Mouse (Mus musculus): Measurements from ENCODE around the gene Tnfrsf1b. TPM values are rescaled to one million over a fixed set of nuclear protein-coding genes. Genes with fewer than 3 reads are reported as not detected.

Tnfrsf1b gene
- polyA plus RNA-seq, 1 experiment: 15.1 TPM

DNA sequence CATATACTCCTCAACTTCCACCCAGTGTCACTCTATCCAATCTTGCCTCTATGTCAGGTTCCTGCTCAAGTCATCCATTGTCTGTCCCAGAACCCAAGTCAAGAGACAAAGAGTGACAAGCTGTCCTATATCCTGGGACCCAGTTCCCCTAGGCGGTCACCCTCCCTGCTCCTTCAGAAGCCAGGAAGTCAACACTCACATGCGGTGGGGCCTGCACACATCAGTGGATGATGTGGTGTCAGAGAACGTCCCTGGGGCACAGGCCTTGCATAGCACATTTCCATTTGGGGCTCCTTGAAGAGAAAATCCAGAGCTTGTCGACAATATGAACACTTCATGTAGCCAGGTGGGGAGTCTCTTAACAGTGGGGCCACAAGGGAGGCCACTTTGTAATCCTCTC is 22.1 kb downstream of the Tnfrsf1b start:
- WGBS: 95% methylated on average over 4 of the region's 4 CpGs
- DNase-seq (ENCODE audit: low read depth, low spot score): no peak

DNA sequence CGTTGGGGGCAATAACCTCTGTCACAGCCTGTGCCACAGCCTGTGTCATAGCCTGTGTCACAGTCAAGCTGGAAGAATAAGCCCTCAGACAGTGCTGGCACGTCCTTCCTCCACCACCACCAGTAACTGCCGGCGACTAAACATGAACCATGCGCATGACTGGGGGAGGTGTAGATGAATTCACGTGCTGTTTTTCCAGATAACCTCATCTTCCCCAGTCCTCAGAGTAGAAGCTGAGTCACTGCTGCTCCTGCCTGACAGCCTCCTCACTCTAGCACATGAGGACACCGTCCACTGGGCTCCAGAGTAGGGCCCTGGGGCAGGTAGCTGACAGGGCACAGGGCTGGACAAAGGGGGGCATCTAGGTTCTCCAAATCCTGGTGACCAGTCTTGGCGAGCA is 24.6 kb downstream of the Tnfrsf1b start:
- WGBS: 76% methylated on average over 8 of the region's 8 CpGs
- no peak for DNase-seq (ENCODE audit: low read depth, low spot score)

DNA sequence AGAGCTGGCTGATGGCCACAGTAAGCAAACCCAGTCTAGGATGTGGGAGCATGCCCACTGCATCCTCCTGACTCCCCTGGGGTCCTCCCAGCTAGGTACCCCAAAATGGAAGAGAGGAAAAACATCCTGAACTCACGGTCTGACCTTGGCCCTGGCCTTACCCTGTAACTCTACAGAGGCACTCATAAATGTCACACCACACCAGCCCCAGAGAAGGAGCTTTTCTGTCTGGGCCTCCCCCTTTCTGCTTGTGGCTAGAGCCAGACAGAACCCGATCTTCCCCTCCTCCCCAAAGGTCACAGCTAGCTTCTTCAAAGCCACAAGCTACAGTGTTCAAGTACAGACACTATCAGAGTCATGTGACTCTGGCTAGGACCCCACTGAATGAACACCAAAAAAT is 25.3 kb downstream of the Tnfrsf1b start:
- WGBS: 60% methylated on average over 2 of the region's 2 CpGs

DNA sequence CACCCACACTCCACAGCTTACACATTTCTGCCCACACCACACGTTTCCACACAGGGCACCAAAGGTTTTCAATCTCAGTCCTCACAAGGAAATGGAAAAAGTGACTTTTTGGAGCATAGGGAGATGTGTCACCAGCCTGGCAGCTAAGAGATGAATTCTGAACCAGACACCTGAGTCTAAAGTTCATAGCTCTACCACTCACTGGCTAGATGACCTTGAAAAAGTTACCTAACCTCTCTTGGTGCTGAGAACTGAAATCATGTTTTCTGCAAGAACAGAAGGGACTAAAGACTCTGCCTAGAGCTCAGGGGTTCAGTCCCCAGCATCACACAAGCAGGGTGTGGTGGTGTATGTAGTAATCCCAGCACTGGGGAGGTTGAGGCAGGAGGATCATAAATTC is 26.7 kb downstream of the Tnfrsf1b start:
- DNase-seq (ENCODE audit: low read depth, low spot score): no peak
- WGBS: 92% methylated on average over 1 of the region's 1 CpGs

More for the DNA sequence above, 25.3 kb downstream of the Tnfrsf1b start:
- DNase-seq (ENCODE audit: low read depth, low spot score): no peak

DNA sequence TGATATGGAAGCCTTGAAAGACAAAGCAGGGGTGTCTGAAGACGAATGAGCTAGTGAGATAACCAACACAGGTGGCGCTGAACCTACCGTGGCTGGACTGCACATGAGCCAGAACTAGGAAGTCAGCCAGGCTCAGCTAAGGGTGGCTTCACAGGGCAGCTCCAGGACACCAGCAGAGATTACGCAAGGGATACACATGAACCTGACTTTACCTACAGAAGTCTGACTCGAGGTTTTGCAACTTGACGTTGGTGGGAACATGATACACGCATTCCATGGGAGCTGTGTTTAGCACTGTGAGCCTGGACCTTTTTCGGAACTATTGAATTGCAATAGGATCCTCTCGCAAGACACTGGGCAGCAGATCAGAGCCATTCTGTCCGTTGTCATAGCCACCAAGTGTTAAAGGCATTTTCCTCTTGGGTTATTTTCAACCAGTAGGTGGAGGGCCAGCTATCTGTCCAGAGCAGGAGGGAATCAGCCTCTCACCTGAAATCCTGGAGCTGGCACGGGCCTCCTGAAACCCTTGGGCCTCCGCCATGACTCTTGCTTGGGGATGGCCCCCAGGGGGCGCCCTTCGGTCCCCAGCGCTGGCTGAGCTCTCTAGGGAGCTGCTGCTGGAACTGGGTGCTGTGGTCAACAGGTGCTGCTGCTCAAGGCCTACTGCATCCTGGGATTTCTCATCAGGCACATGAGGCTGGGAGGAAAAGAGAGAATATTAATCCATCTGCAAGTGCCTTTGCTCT is 27.3 kb downstream of the Tnfrsf1b start:
- WGBS: 66% methylated on average over 15 of the region's 15 CpGs
- no peak for DNase-seq (ENCODE audit: low read depth, low spot score)

DNA sequence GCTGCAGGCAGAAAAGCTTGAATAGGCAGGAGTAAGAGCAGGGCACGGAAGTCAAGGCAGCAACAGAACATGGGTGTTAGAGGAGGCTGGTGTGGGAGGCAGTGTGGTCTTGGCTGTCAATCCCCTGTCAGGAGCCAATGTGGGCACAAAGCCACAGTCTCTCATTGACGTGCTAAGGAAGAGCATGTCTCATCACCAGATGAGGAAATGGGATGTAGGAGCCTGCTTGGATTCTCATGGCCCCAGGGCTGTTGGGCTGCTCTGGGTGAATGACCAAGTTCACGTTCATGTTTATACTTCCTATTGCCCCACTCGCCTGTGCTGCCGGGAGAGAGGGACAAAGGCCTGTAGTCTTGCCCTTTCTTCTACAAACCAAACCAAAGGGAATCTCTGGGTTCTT is 28.8 kb downstream of the Tnfrsf1b start:
- DNase-seq (ENCODE audit: low read depth, low spot score): no peak
- WGBS: 80% methylated on average over 5 of the region's 5 CpGs

DNA sequence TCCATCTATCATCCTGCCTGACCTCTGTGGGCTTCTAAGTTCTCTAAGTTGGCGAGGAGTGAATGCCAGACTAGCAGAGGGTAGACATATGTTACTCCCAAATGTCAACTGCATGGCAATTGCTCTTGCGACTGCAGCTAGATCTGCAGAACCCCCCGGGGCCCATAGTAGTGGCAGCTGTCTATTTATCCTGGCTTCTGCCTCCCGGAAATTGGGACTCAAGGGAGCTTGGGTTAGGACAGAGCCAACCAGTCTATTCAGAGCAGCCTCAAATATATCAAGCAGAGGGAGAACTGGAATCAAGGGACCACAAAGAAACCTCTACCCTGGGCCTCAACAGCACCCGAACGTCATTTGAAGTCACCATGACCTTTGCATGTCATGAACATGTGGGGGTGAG is 29.6 kb downstream of the Tnfrsf1b start:
- WGBS: 80% methylated on average over 6 of the region's 6 CpGs
- no peak for DNase-seq (ENCODE audit: low read depth, low spot score)

DNA sequence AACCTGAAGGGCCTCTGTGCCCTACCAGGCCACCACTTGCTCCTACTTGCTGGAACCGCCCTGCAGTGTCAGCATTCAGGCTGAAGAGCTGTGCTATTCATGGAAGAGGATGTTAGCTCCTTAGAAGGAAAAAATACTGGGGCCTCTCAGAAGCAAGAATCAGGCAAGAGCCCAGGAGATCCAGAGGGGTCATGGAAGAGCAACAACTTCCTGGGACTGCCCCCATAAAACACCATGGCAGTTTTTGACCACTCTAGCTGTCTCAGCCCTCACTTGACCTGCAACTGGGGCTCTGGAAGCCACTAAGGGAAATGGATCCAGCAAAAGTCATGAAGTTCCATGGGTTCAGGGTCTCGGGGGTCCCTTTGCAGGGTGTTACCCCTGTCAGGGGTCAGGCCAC is 31.3 kb downstream of the Tnfrsf1b start:
- DNase-seq (ENCODE audit: low read depth, low spot score): no peak
- WGBS: 79% methylated on average over 2 of the region's 2 CpGs

DNA sequence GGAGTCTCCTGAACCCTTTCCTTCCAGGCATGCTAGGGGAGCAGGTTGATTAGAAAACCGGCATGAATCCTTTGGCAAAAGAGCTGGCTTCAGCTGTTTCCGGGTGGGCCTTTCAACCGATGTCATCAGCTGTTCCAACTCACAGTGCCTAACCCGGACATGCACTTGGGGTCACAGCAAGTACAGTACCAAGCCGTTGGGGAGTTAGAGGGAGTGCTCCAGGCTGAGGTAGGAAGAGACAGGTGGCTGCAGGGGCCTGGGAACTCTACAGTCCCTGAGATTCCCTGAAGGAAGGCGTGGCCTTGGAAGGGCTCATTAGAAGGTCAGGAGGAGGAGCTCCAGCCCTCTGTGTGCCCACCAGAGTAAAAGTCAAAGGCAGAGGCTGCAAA is 31.9 kb downstream of the Tnfrsf1b start:
- 47% methylated on average over 6 of the region's 6 CpGs for WGBS
- no peak for DNase-seq (ENCODE audit: low read depth, low spot score)

DNA sequence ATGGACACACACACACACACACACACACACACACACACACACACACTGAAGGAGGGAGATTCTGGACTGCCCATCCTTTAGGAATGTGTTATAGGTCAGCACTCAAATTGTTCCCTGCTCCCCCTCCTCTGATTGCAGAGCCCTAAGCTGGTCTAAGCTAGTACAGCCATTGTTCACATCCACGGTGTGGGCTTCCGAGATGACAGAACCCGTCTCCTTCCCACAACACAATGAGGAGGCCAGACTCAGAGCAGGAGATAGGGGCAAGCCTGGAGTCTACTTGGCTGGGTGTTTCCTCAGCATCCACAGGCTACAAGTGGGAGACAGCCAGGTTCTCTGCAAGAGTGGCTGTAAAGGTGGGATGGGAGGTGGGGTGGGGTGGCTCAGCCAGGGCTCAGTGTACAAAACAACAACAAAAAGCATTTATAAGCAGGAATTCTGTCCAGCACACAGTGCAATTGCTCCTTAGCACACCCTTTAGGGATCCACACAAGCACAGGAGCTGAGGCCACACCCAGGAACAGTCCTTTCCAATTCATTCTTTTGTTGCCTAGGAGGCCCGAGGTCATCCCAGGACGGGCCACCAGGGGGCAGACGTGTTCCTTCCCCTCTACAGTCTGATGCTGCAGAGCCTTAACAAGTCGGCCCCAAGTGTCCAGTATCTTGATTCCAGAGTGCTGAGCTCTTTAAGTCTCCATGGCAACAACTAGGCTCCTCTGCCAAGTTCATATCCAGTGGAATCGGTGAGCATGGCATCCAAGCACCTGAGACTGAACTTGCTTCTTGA is 32.5 kb downstream of the Tnfrsf1b start:
- WGBS: 37% methylated on average over 8 of the region's 8 CpGs
- peak; percentile 67 for DNase-seq (ENCODE audit: low read depth, low spot score)

DNA sequence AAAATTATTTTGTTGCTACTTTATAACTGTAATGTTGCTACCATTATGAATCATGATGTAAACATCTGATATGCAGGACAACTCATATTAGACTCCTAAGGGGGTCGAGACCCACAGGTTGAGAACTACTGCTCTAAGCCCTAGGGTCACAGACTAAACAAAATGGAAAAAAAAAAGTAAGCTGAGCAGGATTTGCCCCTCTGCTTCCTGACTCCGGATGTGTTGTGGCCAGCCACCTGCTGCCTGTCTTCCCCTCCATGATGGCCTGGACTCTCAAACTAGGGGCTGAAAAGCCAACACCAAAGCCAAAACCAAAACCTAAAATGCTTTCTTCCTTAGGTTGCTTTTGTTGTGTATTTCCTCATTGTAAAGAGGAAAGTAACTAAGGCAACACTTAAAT is 35.6 kb downstream of the Tnfrsf1b start:
- DNase-seq (ENCODE audit: low read depth, low spot score): no peak
- WGBS: 77% methylated on average over 2 of the region's 2 CpGs

DNA sequence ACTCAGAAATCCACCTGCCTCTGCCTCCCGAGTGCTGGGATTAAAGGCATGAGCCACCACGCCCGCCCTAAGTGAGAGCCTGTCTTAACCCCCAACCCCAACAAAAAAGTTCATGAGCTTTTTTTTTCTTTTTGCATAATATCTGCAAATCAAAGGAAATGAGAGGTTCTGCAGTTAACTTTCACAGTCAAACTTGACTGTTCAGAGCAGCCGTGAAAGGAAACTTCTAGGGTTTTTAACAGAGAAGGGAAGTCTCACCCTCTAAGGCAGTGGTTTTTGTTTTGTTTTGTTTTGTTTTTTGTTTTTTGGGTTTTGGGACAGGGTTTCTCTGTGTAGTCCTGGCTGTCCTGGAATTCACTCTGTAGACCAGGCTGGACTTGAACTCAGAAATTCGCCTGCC is 36.1 kb downstream of the Tnfrsf1b start:
- DNase-seq (ENCODE audit: low read depth, low spot score): no peak
- WGBS: 92% methylated on average over 5 of the region's 5 CpGs

DNA sequence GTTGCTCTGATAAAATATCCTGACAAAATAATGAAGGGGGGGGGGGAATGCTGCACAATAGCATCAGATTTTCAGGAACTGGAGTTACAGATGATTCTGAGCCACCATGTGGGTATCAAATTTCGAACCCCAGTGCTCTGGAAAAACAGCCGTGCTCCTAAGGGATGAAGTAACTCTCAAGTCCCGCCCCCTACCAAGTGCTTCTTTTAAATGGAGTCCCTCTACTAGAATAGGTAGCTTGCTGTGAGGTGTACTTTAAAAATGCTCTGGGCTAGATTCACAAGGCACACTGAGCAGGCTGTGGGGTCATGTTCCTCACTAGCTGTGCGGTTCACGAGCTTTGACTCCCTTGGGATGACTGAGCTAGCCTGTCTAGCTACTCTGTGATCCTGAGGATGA is 37.0 kb downstream of the Tnfrsf1b start:
- WGBS: 57% methylated on average over 5 of the region's 5 CpGs
- DNase-seq (ENCODE audit: low read depth, low spot score): no peak

DNA sequence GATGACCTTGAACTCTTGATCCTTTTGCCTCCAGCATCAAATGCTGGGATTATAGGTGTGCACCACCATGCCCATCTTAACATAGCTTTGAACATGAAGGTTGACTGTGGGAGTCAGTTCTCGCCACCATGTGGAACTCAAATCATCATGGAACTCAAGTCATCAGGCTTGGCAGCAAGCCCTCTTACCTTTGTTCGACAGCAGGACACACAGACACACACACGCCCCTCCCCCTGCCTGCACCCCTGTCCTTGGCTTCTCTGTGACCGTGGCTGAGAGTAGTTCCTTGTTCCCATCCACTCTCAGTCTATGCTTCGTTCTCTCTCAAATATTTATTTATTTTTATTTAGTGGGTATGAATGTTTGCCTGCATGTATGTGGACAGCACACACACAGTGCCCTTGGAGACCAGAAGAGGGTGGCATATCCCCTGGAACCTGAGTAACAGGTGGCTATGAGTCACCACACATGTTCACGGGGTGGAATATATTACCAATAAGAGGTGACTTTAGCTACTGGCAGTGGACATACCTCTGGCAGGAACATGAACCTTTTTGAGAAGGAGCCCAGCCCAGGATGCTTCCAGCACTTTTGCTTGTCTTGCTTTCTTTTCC is 37.5 kb downstream of the Tnfrsf1b start:
- WGBS: 25% methylated on average over 6 of the region's 6 CpGs
- DNase-seq (ENCODE audit: low read depth, low spot score): no peak

DNA sequence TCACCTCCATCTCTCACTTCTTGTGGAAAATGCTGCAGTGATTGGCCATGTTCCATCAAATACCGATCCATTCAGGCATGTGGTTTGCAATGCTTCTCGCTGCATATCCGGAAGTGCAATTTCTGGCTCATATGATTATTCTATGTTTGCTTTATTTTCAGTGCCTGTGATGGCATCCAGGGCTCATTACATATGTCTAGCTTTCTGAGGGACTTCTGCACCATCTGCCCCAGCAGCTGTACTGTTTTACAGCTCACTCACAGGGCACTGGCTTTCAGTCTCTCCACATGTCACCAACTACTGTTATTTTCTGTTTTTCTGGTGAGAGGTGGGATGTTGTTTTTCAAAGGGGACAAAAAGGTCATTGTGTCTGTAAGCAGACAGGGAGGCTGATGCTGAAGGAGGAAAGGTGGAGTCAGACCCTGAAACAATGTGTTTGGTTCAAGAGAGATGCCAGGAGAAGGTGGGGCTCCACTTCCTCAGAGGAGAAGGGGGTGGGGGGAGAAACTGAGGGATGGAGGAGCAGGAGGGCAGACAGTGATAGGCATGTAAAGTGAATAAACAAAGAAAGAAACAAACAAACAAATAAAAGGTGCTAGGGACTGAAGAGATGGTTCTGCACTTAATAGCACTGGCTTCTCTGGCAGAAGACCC is 38.8 kb downstream of the Tnfrsf1b start:
- 60% methylated on average over 3 of the region's 3 CpGs for WGBS
- no peak for DNase-seq (ENCODE audit: low read depth, low spot score)

DNA sequence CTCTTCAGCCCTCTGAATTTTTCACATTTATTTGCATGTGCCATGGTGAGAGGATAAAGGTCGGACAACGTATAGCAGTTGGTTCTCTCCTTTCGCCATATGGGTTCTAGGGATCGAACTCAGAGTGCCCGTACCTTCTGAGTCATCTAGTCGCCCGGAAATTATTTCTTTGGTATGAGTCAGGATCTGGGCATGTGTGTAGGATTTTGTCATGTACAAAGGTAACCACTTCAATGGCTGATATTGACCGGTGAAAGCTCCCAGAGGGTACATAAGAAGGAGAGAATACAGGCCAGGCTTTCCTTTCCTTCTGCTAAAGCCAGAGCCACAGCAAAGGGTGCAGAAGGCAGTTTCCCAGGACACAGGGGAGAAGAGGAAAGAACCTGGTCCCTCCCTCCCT is 41.9 kb downstream of the Tnfrsf1b start:
- DNase-seq (ENCODE audit: low read depth, low spot score): no peak
- 77% methylated on average over 8 of the region's 8 CpGs for WGBS

DNA sequence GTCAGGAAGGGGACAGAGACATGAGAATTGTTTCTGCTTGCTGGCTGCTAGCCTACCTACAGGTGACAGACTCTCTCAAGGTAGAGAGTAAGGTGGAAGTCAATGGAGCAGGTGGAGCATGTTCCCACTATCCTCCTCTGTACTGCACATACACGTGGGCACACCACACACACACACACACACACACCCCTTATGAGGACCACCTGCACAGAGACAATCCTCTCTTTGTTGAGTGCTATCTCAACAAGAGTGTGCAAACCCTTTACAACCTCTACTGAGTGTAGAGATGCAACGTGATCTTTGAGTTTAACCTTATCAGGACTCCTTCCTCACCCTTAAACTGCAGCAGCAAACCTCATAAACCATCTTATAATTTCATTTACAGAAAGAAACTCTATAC is 43.4 kb downstream of the Tnfrsf1b start:
- DNase-seq (ENCODE audit: low read depth, low spot score): no peak
- 25% methylated on average over 2 of the region's 2 CpGs for WGBS

DNA sequence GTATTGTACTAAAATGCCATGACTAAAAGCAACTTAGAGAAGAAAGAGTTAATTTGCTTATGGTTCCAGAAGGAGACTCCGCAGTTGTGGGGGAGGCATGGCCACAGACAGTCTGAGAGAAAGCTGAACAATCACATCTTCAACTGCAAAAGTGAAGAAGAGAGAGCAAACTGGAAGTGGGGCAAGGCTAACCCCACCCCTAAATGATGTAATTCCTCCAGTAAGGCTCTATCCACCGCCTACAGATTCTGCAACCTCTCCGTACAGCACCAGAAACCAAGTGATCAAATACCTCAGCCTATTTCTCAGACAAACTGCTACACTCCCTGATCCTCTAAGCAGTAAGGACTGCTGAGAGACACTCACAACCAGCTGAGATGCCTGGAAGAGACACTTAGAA is 45.2 kb downstream of the Tnfrsf1b start:
- no peak for DNase-seq (ENCODE audit: low read depth, low spot score)
- 59% methylated on average over 3 of the region's 3 CpGs for WGBS

DNA sequence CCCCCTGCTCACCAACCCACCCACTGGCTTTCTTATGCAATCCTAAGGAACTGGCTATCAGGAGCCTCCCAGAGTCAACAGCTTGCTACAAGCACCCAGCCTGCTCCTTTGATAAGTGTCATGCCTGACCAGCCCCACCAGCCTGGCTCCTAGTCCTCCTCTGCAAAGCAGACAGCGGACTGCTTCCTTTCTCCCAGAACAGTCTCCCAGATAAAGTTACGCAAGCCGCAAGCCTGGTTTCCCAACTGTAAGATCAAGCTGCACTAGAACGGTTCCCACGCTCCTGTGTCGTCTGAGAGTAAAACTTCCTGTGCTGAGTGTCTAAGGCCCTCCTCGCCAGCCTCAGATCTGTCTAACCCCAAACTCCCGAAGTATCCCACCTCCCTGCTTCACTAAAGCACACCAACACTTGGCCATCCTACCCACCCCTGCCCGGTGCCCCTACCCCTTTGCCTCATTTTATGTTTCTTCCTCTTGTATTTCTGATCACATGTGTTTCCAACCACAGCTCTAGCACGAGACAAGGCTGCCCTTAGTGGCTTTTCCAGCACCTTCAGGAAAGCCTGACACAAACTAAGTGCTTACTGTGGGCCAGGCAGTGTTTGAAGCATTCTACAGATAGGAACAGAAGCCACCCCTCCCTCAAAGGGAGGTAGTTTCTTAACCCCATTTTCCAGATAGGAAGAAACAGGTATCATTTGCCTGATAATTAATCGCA is 46.5 kb downstream of the Tnfrsf1b start:
- DNase-seq (ENCODE audit: low read depth, low spot score): no peak
- WGBS: 34% methylated on average over 11 of the region's 11 CpGs

DNA sequence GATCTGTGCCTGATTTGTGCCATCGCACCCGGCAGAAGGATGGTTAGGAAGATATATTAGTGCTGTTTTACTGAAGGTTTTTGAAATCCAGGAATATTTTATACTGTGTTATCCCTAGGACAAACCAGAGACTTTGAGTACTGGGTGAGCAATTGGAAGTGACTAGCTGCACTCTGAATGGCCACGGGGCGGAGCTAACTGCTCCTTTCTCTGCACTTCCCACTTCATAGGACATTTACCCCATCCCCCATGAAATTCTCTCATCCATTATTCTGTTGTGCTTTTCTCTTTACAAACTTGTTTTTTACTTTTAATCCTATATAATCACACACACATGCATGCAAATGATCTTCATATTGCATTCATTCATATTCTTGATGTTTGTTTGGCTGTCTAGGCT is 50.1 kb downstream of the Tnfrsf1b start:
- no peak for DNase-seq (ENCODE audit: low read depth, low spot score)
- WGBS: 75% methylated on average over 4 of the region's 4 CpGs
